ENCODE assay signal across 9 mouse cellular contexts in the genomic region with DNA sequence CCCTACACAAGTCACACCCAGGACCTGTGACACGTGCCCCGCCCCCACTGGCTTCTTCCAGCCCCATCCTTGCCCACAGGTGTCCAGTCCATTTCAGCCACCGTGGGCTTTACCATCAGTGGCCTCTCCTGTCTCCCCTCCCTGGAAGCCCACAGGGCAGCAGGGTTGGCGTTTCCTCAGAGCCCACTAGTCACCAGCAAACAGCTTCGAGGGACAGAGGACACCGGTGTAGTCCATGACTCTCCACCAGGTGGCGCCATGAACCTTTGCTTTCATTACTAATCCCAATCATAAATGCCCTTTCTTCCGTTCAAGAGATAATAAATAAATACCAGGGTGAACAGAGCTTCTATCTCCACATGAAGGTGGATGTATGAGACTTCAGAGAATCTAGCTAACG. TPM values are rescaled to one million over a fixed set of nuclear protein-coding genes. Genes with fewer than 3 reads are reported as not detected.
DNase-seq lines count a peak whose midpoint lies in the region; ATAC-seq and TF ChIP-seq lines count a peak whose summit lies in the region.
"Had no signal": no experiment of that assay in that cellular context is flagged by ENCODE, and none has a peak within 500 bp of the region (broad histone marks: within the 10 kb centered on the region; RNA-seq: fewer than 3 reads in every experiment).

No protein-coding gene starts in this region.

- TF ChIP-seq EP300 in liver, postnatal 0 days (IDR thresholded peaks at IDR 0.05; ENCODE audit: low read depth), result no peak

- DNase-seq in midbrain, embryonic 10.5 days (ENCODE audit: low spot score), result peak; percentile 72
- DNase-seq in kidney, adult 2 months, result peak; percentile 65
- peak; percentile 76 for DNase-seq in liver, postnatal 0 days
- DNase-seq in ovary, postnatal 36 days (ENCODE audit: low spot score), result peak; percentile 62
- DNase-seq in thymus, postnatal 36 days, result peak; percentile 41 to 62

- peaks cover 58% of the 10 kb centered on the region for H3K27me3 ChIP-seq in midbrain, embryonic 10.5 days (ENCODE audit: low read depth, poor library complexity, severe bottlenecking)
- no peaks in the 10 kb centered on the region for H3K27me3 ChIP-seq in midbrain, embryonic 16.5 days (ENCODE audit: control insufficient read depth, insufficient read depth, low read depth, low read length)
- no peaks in the 10 kb centered on the region; the same call in 1 of the 2 replicates for H3K27me3 ChIP-seq in forebrain, embryonic 16.5 days (replicated peaks; ENCODE audit: control insufficient read depth, insufficient read depth, low read length)
- no peaks in the 10 kb centered on the region for H3K27me3 ChIP-seq in kidney, adult 2 months (replicated peaks; ENCODE audit: control insufficient read depth, insufficient read depth, low read length)
- no peaks in the 10 kb centered on the region for H3K27me3 ChIP-seq in liver, postnatal 0 days (ENCODE audit: insufficient read depth, low read length)

- ATAC-seq in midbrain, embryonic 16.5 days, result no peak
- peak; percentile 12; the same call in 1 of the 2 replicates for ATAC-seq in cerebellum, adult (ENCODE audit: insufficient number of reproducible peaks, low FRiP score, low TSS enrichment)
- ATAC-seq in forebrain, embryonic 16.5 days, result peak; percentile 61
- ATAC-seq in liver, postnatal 0 days, result no peak

- no peaks in the 10 kb centered on the region for H3K4me1 ChIP-seq in midbrain, embryonic 10.5 days
- H3K4me1 ChIP-seq in midbrain, embryonic 16.5 days (ENCODE audit: control insufficient read depth, insufficient read depth, low read length), result no peaks in the 10 kb centered on the region; the same call in 1 of the 2 replicates
- no peaks in the 10 kb centered on the region for H3K4me1 ChIP-seq in forebrain, embryonic 16.5 days (replicated peaks; ENCODE audit: control insufficient read depth, insufficient read depth, low read length)
- H3K4me1 ChIP-seq in kidney, adult 2 months (ENCODE audit: control insufficient read depth, insufficient read depth, low read length), result no peaks in the 10 kb centered on the region
- no peaks in the 10 kb centered on the region for H3K4me1 ChIP-seq in liver, postnatal 0 days (ENCODE audit: insufficient read depth)
- H3K4me1 ChIP-seq: embryonic facial prominence, embryonic 12.5 days had no signal

- 24% methylated on average over 9 of the region's 9 CpGs for WGBS in midbrain, embryonic 10.5 days
- 23% methylated on average over 9 of the region's 9 CpGs for WGBS in midbrain, embryonic 16.5 days
- WGBS in forebrain, embryonic 16.5 days, result 22% methylated on average over 9 of the region's 9 CpGs
- WGBS in kidney, adult 2 months, result 24% methylated on average over 9 of the region's 9 CpGs
- 21% methylated on average over 9 of the region's 9 CpGs for WGBS in liver, postnatal 0 days (ENCODE audit: insufficient replicate concordance)

- H3K4me2 ChIP-seq in midbrain, embryonic 16.5 days (ENCODE audit: low read length), result no peak overlapping the region
- H3K4me2 ChIP-seq in forebrain, embryonic 16.5 days (ENCODE audit: low read length), result no peak overlapping the region
- H3K4me2 ChIP-seq in liver, postnatal 0 days (ENCODE audit: low read depth, low read length), result no peak overlapping the region
- H3K4me2 ChIP-seq: embryonic facial prominence, embryonic 12.5 days had no signal

- H3K36me3 ChIP-seq in midbrain, embryonic 10.5 days, result no peaks in the 10 kb centered on the region
- no peaks in the 10 kb centered on the region for H3K36me3 ChIP-seq in midbrain, embryonic 16.5 days (ENCODE audit: control insufficient read depth, insufficient read depth, low read length)
- H3K36me3 ChIP-seq in forebrain, embryonic 16.5 days (ENCODE audit: control insufficient read depth, insufficient read depth), result no peaks in the 10 kb centered on the region
- no peaks in the 10 kb centered on the region for H3K36me3 ChIP-seq in kidney, adult 2 months (ENCODE audit: control insufficient read depth, insufficient read depth, low read length)
- no peaks in the 10 kb centered on the region for H3K36me3 ChIP-seq in liver, postnatal 0 days (replicated peaks; ENCODE audit: insufficient read depth, low read length)
- H3K36me3 ChIP-seq: embryonic facial prominence, embryonic 12.5 days had no signal

- no peak overlapping the region for H3K4me3 ChIP-seq in midbrain, embryonic 10.5 days
- H3K4me3 ChIP-seq in midbrain, embryonic 16.5 days (ENCODE audit: low read depth, low read length), result no peak overlapping the region
- H3K4me3 ChIP-seq in forebrain, embryonic 16.5 days (replicated peaks; ENCODE audit: low read length), result no peak overlapping the region
- no peak overlapping the region for H3K4me3 ChIP-seq in kidney, adult 2 months (ENCODE audit: insufficient read depth, low read depth, low read length)
- no peak overlapping the region for H3K4me3 ChIP-seq in liver, postnatal 0 days (ENCODE audit: low read depth, low read length)
- H3K4me3 ChIP-seq: embryonic facial prominence, embryonic 12.5 days had no signal

- peak; percentile 87 for TF ChIP-seq CTCF in kidney, adult 2 months (conservative IDR thresholded peaks at IDR 0.05; ENCODE audit: insufficient read depth, insufficient read length, low read depth, low read length)
- TF ChIP-seq CTCF in liver, postnatal 0 days (IDR thresholded peaks at IDR 0.05; ENCODE audit: low read depth), result peak; percentile 86

- no peaks in the 10 kb centered on the region for H3K9me3 ChIP-seq in midbrain, embryonic 10.5 days (replicated peaks)
- H3K9me3 ChIP-seq in midbrain, embryonic 16.5 days (replicated peaks; ENCODE audit: control insufficient read depth, low read length, poor library complexity, severe bottlenecking), result no peaks in the 10 kb centered on the region
- H3K9me3 ChIP-seq in forebrain, embryonic 16.5 days (ENCODE audit: control insufficient read depth, low read length), result no peaks in the 10 kb centered on the region
- no peaks in the 10 kb centered on the region for H3K9me3 ChIP-seq in liver, postnatal 0 days (ENCODE audit: low read length)
- H3K9me3 ChIP-seq: embryonic facial prominence, embryonic 12.5 days had no signal

- no peak overlapping the region for H3K27ac ChIP-seq in midbrain, embryonic 10.5 days (replicated peaks)
- H3K27ac ChIP-seq in midbrain, embryonic 16.5 days (ENCODE audit: low read length), result no peak overlapping the region
- no peak overlapping the region for H3K27ac ChIP-seq in forebrain, embryonic 16.5 days (ENCODE audit: low read length)
- H3K27ac ChIP-seq in kidney, adult 2 months (ENCODE audit: insufficient read depth, low read depth, low read length), result no peak overlapping the region
- no peak overlapping the region for H3K27ac ChIP-seq in liver, postnatal 0 days (ENCODE audit: low read depth)
- H3K27ac ChIP-seq: embryonic facial prominence, embryonic 12.5 days had no signal

- TF ChIP-seq POLR2A in kidney, adult 2 months (IDR thresholded peaks at IDR 0.05; ENCODE audit: low read depth, low read length), result no peak

- no peak overlapping the region for H3K9ac ChIP-seq in midbrain, embryonic 16.5 days (ENCODE audit: low read depth, low read length)
- no peak overlapping the region for H3K9ac ChIP-seq in forebrain, embryonic 16.5 days (replicated peaks; ENCODE audit: low read depth, low read length)
- H3K9ac ChIP-seq in liver, postnatal 0 days (replicated peaks), result no peak overlapping the region
- H3K9ac ChIP-seq: embryonic facial prominence, embryonic 12.5 days had no signal

RNA-seq across cellular contexts. Expression of a gene that starts 25.4 kb away (rescaled TPM):
- 0.63 and 1.2 TPM in 2 replicates for polyA plus RNA-seq in midbrain, embryonic 10.5 days (2016; fragmentation: Nextera tagmentation; extraction: Ambion mirVana)
- polyA plus RNA-seq in midbrain, embryonic 16.5 days (2015; fragmentation: Nextera tagmentation; extraction: Ambion mirVana), result 2.0 TPM in 2 replicates
- 0.76 and 1.1 TPM in 2 replicates for polyA plus RNA-seq in forebrain, embryonic 16.5 days (2015; fragmentation: Nextera tagmentation; extraction: Ambion mirVana)
- 0.12 and 1.2 TPM in 2 replicates for polyA plus RNA-seq in kidney, adult 2 months (2012; rRNA removed)
- 0.15 TPM in 1 of 2 replicates, not detected in the other for polyA plus RNA-seq in liver, postnatal 0 days (2015; fragmentation: Nextera tagmentation; extraction: Ambion mirVana)

Comparison
In these comparisons a context has a peak if more than half of its experiments do, and no peak if none do; other contexts are left out.
1. ATAC-seq: peak in cerebellum, adult (single experiment) and forebrain, embryonic 16.5 days (single experiment); none in midbrain, embryonic 16.5 days (single experiment) and liver, postnatal 0 days (single experiment).
2. Peak in every context shown above with its lines, with median percentiles within 50 percentile points of each other: DNase-seq.